Mouse (Mus musculus) CH12.LX (cell line): ENCODE data around the gene E430018J23Rik. TPM values are rescaled to one million over a fixed set of nuclear protein-coding genes. Genes with fewer than 3 reads are reported as not detected.

Source experiments
- DNase-seq: peaks from one replicate; pipeline ENCODE4 v3.0.0-alpha.2; 2013; ENCODE audit errors: extremely low read depth
- H3K27ac ChIP-seq: 2 replicates; pipeline ENCODE4 v1.5.1; 2012; ENCODE audit warnings: low read depth, mild to moderate bottlenecking, control low read depth, moderate library complexity; ENCODE audit not compliant: insufficient read depth
- H3K27me3 ChIP-seq: replicated peaks from 2 replicates; pipeline ENCODE3; 2012; ENCODE audit warnings: inconsistent platforms
- H3K36me3 ChIP-seq, 2 experiments: replicated peaks in 1 of 2; 2 replicates each; pipeline versions ENCODE3 to v1.6.1; 2012; ENCODE audit warnings: inconsistent platforms in 1 of 2, low read length in 1 of 2, mild to moderate bottlenecking in 1 of 2, mixed read lengths in 1 of 2, moderate library complexity in 1 of 2; ENCODE audit not compliant: control insufficient read depth in 1 of 2, insufficient read depth in 1 of 2
- H3K4me1 ChIP-seq, 2 experiments: 2 replicates each; pipeline ENCODE4 v1.6.1; 2012; ENCODE audit warnings: inconsistent platforms in 1 of 2, moderate library complexity in 1 of 2; ENCODE audit not compliant: insufficient read depth in 2 of 2, control insufficient read depth in 1 of 2
- H3K4me2 ChIP-seq: 2 replicates; pipeline ENCODE4 v1.6.1; 2012; ENCODE audit warnings: low read depth, mild to moderate bottlenecking, control low read depth; ENCODE audit not compliant: poor library complexity, insufficient read depth, severe bottlenecking
- H3K4me3 ChIP-seq, 3 experiments: fragments of 150-350 bp in 1 of 3; sonication (generic) in 1 of 3; replicated peaks in 1 of 3; 2 replicates each; pipeline versions ENCODE3 to v1.5.1; 2011 to 2012; ENCODE audit warnings: low read depth in 2 of 3, low read length in 2 of 3, mild to moderate bottlenecking in 2 of 3, moderate library complexity in 2 of 3, control low read depth in 1 of 3, improper control_type of control experiment in 1 of 3, inconsistent platforms in 1 of 3, mixed read lengths in 1 of 3; ENCODE audit not compliant: poor library complexity in 1 of 3
- H3K79me2 ChIP-seq: replicated peaks from 2 replicates; pipeline ENCODE4 v1.6.1; 2012; ENCODE audit warnings: mild to moderate bottlenecking, moderate library complexity; ENCODE audit not compliant: control insufficient read depth, poor library complexity, insufficient read depth, severe bottlenecking; ENCODE audit errors: extremely low read depth
- H3K9ac ChIP-seq: 2 replicates; pipeline ENCODE4 v1.6.1; 2012; ENCODE audit warnings: low read depth, mild to moderate bottlenecking, control low read depth, moderate library complexity; ENCODE audit not compliant: insufficient read depth
- H3K9me3 ChIP-seq: replicated peaks from 2 replicates; pipeline ENCODE3; 2012; ENCODE audit warnings: low read length, inconsistent platforms, mixed read lengths
- CHD1 ChIP-seq: IDR thresholded peaks from 2 replicates; pipeline ENCODE4 v1.6.1; 2012; ENCODE audit warnings: low read depth, low read length, improper control_type of control experiment, inconsistent platforms
- E2F4 ChIP-seq: IDR thresholded peaks from 2 replicates; pipeline ENCODE4 v1.6.1; 2011; ENCODE audit warnings: low read depth, low read length, improper control_type of control experiment; ENCODE audit not compliant: insufficient replicate concordance
- ELF1 ChIP-seq: IDR thresholded peaks from 2 replicates; pipeline ENCODE4 v1.6.1; 2014; ENCODE audit warnings: low read depth, mild to moderate bottlenecking, inconsistent platforms, low read length, improper control_type of control experiment
- EP300 ChIP-seq: IDR thresholded peaks from 2 replicates; pipeline ENCODE4 v1.6.1; 2011; ENCODE audit warnings: low read length, improper control_type of control experiment
- ETS1 ChIP-seq: conservative IDR thresholded peaks from 2 replicates; pipeline ENCODE4 v1.6.1; 2012; ENCODE audit warnings: low read depth, mild to moderate bottlenecking, inconsistent platforms, low read length, improper control_type of control experiment, moderate library complexity
- HCFC1 ChIP-seq: IDR thresholded peaks from 2 replicates; pipeline ENCODE4 v1.6.1; 2012; ENCODE audit warnings: low read depth, mild to moderate bottlenecking, inconsistent platforms, low read length, improper control_type of control experiment
- IRF4 ChIP-seq: IDR thresholded peaks from 2 replicates; pipeline ENCODE4 v1.6.1; 2014; ENCODE audit warnings: low read depth, mild to moderate bottlenecking, inconsistent platforms, low read length, improper control_type of control experiment
- MAX ChIP-seq: IDR thresholded peaks from 2 replicates; pipeline ENCODE4 v1.6.1; 2011; ENCODE audit warnings: low read length, improper control_type of control experiment
- MAZ ChIP-seq: IDR thresholded peaks from 2 replicates; pipeline ENCODE4 v1.6.1; 2012; ENCODE audit warnings: low read depth, mild to moderate bottlenecking, inconsistent platforms, low read length, improper control_type of control experiment, moderate library complexity
- NELFE ChIP-seq: IDR thresholded peaks from 2 replicates; pipeline ENCODE4 v1.6.1; 2011; ENCODE audit warnings: low read depth, low read length, improper control_type of control experiment
- NRF1 ChIP-seq: IDR thresholded peaks from 2 replicates; pipeline ENCODE4 v1.6.1; 2014; ENCODE audit warnings: low read depth, mild to moderate bottlenecking, inconsistent platforms, low read length, improper control_type of control experiment, moderate library complexity
- POLR2A ChIP-seq: IDR thresholded peaks from 2 replicates; pipeline ENCODE4 v1.6.1; 2011; ENCODE audit warnings: low read depth, mild to moderate bottlenecking, improper control_type of control experiment, low read length
- RAD21 ChIP-seq: IDR thresholded peaks from 2 replicates; pipeline ENCODE4 v1.6.1; 2011; ENCODE audit warnings: low read depth, mild to moderate bottlenecking, low read length, improper control_type of control experiment, moderate library complexity
- SIN3A ChIP-seq: IDR thresholded peaks from 2 replicates; pipeline ENCODE4 v1.6.1; 2012; ENCODE audit warnings: low read length, improper control_type of control experiment, inconsistent platforms
- SMC3 ChIP-seq: IDR thresholded peaks from 2 replicates; pipeline ENCODE4 v1.6.1; 2011; ENCODE audit warnings: low read depth, low read length, improper control_type of control experiment
- ZC3H11A ChIP-seq: IDR thresholded peaks from 2 replicates; pipeline ENCODE4 v1.6.1; 2012; ENCODE audit warnings: low read depth, mild to moderate bottlenecking, inconsistent platforms, low read length, improper control_type of control experiment
- dilution Hi-C: fragments of 300-500 bp; cut with MboI; formaldehyde crosslinking; loops from 2 replicates; pipeline ENCODE4 v1.14.3; 2020; ENCODE audit warnings: low sequenced_read_pairs; ENCODE audit not compliant: extremely low pct_unique_long_range_greater_than_20kb, extremely low pct_ligation_motif_present
- in situ Hi-C: fragments of 300-500 bp; cut with MboI; formaldehyde crosslinking; loops from 3 replicates; pipeline ENCODE4 v1.14.3; 2019; ENCODE audit warnings: low sequenced_read_pairs, low pct_ligation_motif_present, low pct_unique_long_range_greater_than_20kb, mixed read lengths
- polyA plus RNA-seq: library from polyadenylated mRNA; unstranded; fragments of >175 nt; gene quantifications from 2 replicates; pipeline ENCODE4 v1.2.1, GENCODE M21; 2012; ENCODE audit warnings: low read depth; ENCODE audit not compliant: insufficient read length
- total RNA-seq, 2 experiments: library from RNA; depleted of rRNA; stranded (reverse); fragments of 300-350 nt in 1 of 2; fragments of >200 nt in 1 of 2; gene quantifications; 2 replicates each; pipeline ENCODE4 v1.2.3; 2012 to 2014

Gene E430018J23Rik
- total and polyA plus RNA-seq, 3 experiments = 3.8 to 9.2 (median 8.9) TPM

- no peak overlapping the region for H3K9ac ChIP-seq
- no peak overlapping the region for H3K4me2 ChIP-seq
- H3K27ac ChIP-seq = no peak overlapping the region
- peaks cover 0 to 6% of the 10 kb centered on the region in 2 experiments; a peak in 2 of 4 replicates for H3K4me1 ChIP-seq
- H3K36me3 ChIP-seq = peaks cover 10 to 25% of the 10 kb centered on the region in 2 experiments
- H3K4me3 ChIP-seq = no peak overlapping the region
- H3K9me3 ChIP-seq = no peaks in the 10 kb centered on the region
- TF ChIP-seq NELFE (no peak), POLR2A (no peak), SMC3 (no peak), IRF4 (no peak), ZC3H11A (no peak), RAD21 (no peak), MAZ (no peak), ETS1 (no peak), CHD1 (no peak), MAX (no peak), NRF1 (no peak), E2F4 (no peak), HCFC1 (no peak), SIN3A (no peak), EP300 (no peak), ELF1 (no peak)
- in situ Hi-C loops (no loop called here), dilution Hi-C loops (no loop called here)
- no peaks in the 10 kb centered on the region for H3K27me3 ChIP-seq
- no peak for DNase-seq
- H3K79me2 ChIP-seq = no peaks in the 10 kb centered on the region
Measured at GRCm38 (mm10) chr7:127341356-127341755, 52.1 kb downstream of the E430018J23Rik start.

Other genes starting within 250 kb of the E430018J23Rik start
Only the 20 nearest of the 24 such genes appear.
- gene Tbc1d10b, start 185.2 kb downstream of the E430018J23Rik start, total RNA-seq (2012; rRNA removed) = 25.9 and 28.0 TPM in 2 replicates
- 17.9 and 18.2 TPM in 2 replicates for gene Tbc1d10b, start 185.2 kb downstream of the E430018J23Rik start, total RNA-seq (2014; rRNA removed)
- 25.6 and 26.6 TPM in 2 replicates for gene Tbc1d10b, start 185.2 kb downstream of the E430018J23Rik start, polyA plus RNA-seq
- gene Mylpf, start 184.7 kb downstream of the E430018J23Rik start, total RNA-seq (2012; rRNA removed) = 3.0 and 4.2 TPM in 2 replicates
- gene Mylpf, start 184.7 kb downstream of the E430018J23Rik start, total RNA-seq (2014; rRNA removed) = 0.49 and 3.2 TPM in 2 replicates
- gene Mylpf, start 184.7 kb downstream of the E430018J23Rik start, polyA plus RNA-seq = 4.1 and 5.2 TPM in 2 replicates
- 17.4 and 18.8 TPM in 2 replicates for gene Zfp553, start 160.6 kb downstream of the E430018J23Rik start, total RNA-seq (2012; rRNA removed)
- gene Zfp553, start 160.6 kb downstream of the E430018J23Rik start, total RNA-seq (2014; rRNA removed) = 8.6 and 9.8 TPM in 2 replicates
- 15.0 and 15.2 TPM in 2 replicates for gene Zfp553, start 160.6 kb downstream of the E430018J23Rik start, polyA plus RNA-seq
- 73.8 and 92.3 TPM in 2 replicates for gene Sept1, start 160.5 kb downstream of the E430018J23Rik start, total RNA-seq (2012; rRNA removed)
- 42.1 and 42.7 TPM in 2 replicates for gene Sept1, start 160.5 kb downstream of the E430018J23Rik start, total RNA-seq (2014; rRNA removed)
- gene Sept1, start 160.5 kb downstream of the E430018J23Rik start, polyA plus RNA-seq = 147 and 171 TPM in 2 replicates
- 26.5 and 29.8 TPM in 2 replicates for gene Zfp771, start 149.4 kb downstream of the E430018J23Rik start, total RNA-seq (2012; rRNA removed)
- gene Zfp771, start 149.4 kb downstream of the E430018J23Rik start, total RNA-seq (2014; rRNA removed) = 23.9 and 27.0 TPM in 2 replicates
- gene Zfp771, start 149.4 kb downstream of the E430018J23Rik start, polyA plus RNA-seq = 34.7 and 35.5 TPM in 2 replicates
- gene Dctpp1, start 132.9 kb downstream of the E430018J23Rik start, total RNA-seq (2012; rRNA removed) = 296 and 352 TPM in 2 replicates
- 197 and 221 TPM in 2 replicates for gene Dctpp1, start 132.9 kb downstream of the E430018J23Rik start, total RNA-seq (2014; rRNA removed)
- gene Dctpp1, start 132.9 kb downstream of the E430018J23Rik start, polyA plus RNA-seq = 197 and 210 TPM in 2 replicates
- 209 and 215 TPM in 2 replicates for gene Sephs2, start 119.6 kb downstream of the E430018J23Rik start, total RNA-seq (2012; rRNA removed)
- 203 and 223 TPM in 2 replicates for gene Sephs2, start 119.6 kb downstream of the E430018J23Rik start, total RNA-seq (2014; rRNA removed)
- gene Sephs2, start 119.6 kb downstream of the E430018J23Rik start, polyA plus RNA-seq = 158 and 159 TPM in 2 replicates
- 49.1 and 69.0 TPM in 2 replicates for gene Itgal, start 97.4 kb downstream of the E430018J23Rik start, total RNA-seq (2012; rRNA removed)
- 36.7 and 43.9 TPM in 2 replicates for gene Itgal, start 97.4 kb downstream of the E430018J23Rik start, total RNA-seq (2014; rRNA removed)
- 164 and 177 TPM in 2 replicates for gene Itgal, start 97.4 kb downstream of the E430018J23Rik start, polyA plus RNA-seq
- gene Zfp768, start 48.0 kb downstream of the E430018J23Rik start, total RNA-seq (2012; rRNA removed) = 8.5 and 9.9 TPM in 2 replicates
- gene Zfp768, start 48.0 kb downstream of the E430018J23Rik start, total RNA-seq (2014; rRNA removed) = 4.3 and 5.0 TPM in 2 replicates
- gene Zfp768, start 48.0 kb downstream of the E430018J23Rik start, polyA plus RNA-seq = 6.4 and 6.6 TPM in 2 replicates
- gene Zfp747, start 17.6 kb downstream of the E430018J23Rik start, total RNA-seq (2012; rRNA removed) = 8.2 and 9.7 TPM in 2 replicates
- 6.3 and 7.2 TPM in 2 replicates for gene Zfp747, start 17.6 kb downstream of the E430018J23Rik start, total RNA-seq (2014; rRNA removed)
- 7.7 and 8.2 TPM in 2 replicates for gene Zfp747, start 17.6 kb downstream of the E430018J23Rik start, polyA plus RNA-seq
- 4.2 and 5.0 TPM in 2 replicates for gene 9130019O22Rik, start 6.5 kb downstream of the E430018J23Rik start, total RNA-seq (2012; rRNA removed)
- gene 9130019O22Rik, start 6.5 kb downstream of the E430018J23Rik start, total RNA-seq (2014; rRNA removed) = 3.1 and 4.0 TPM in 2 replicates
- gene 9130019O22Rik, start 6.5 kb downstream of the E430018J23Rik start, polyA plus RNA-seq = 2.7 and 3.3 TPM in 2 replicates
- gene Zfp764, start 13.2 kb upstream of the E430018J23Rik start, total RNA-seq (2012; rRNA removed) = 7.5 and 8.1 TPM in 2 replicates
- 8.4 TPM in 2 replicates for gene Zfp764, start 13.2 kb upstream of the E430018J23Rik start, total RNA-seq (2014; rRNA removed)
- 7.9 and 8.1 TPM in 2 replicates for gene Zfp764, start 13.2 kb upstream of the E430018J23Rik start, polyA plus RNA-seq
- gene Zfp688, start 28.4 kb upstream of the E430018J23Rik start, total RNA-seq (2012; rRNA removed) = 15.8 and 18.7 TPM in 2 replicates
- 12.3 and 12.4 TPM in 2 replicates for gene Zfp688, start 28.4 kb upstream of the E430018J23Rik start, total RNA-seq (2014; rRNA removed)
- gene Zfp688, start 28.4 kb upstream of the E430018J23Rik start, polyA plus RNA-seq = 16.1 and 21.3 TPM in 2 replicates
- 3.4 and 3.6 TPM in 2 replicates for gene Zfp689, start 55.5 kb upstream of the E430018J23Rik start, total RNA-seq (2012; rRNA removed)
- gene Zfp689, start 55.5 kb upstream of the E430018J23Rik start, total RNA-seq (2014; rRNA removed) = 1.8 and 2.3 TPM in 2 replicates
- 3.2 and 4.6 TPM in 2 replicates for gene Zfp689, start 55.5 kb upstream of the E430018J23Rik start, polyA plus RNA-seq
- gene Prr14, start 66.0 kb upstream of the E430018J23Rik start, total RNA-seq (2012; rRNA removed) = 10.4 and 11.3 TPM in 2 replicates
- gene Prr14, start 66.0 kb upstream of the E430018J23Rik start, total RNA-seq (2014; rRNA removed) = 6.7 and 7.6 TPM in 2 replicates
- 26.2 and 31.3 TPM in 2 replicates for gene Prr14, start 66.0 kb upstream of the E430018J23Rik start, polyA plus RNA-seq
- gene Fbrs, start 85.6 kb upstream of the E430018J23Rik start, total RNA-seq (2012; rRNA removed) = 14.4 and 15.4 TPM in 2 replicates
- gene Fbrs, start 85.6 kb upstream of the E430018J23Rik start, total RNA-seq (2014; rRNA removed) = 5.6 and 6.7 TPM in 2 replicates
- gene Fbrs, start 85.6 kb upstream of the E430018J23Rik start, polyA plus RNA-seq = 63.9 and 66.7 TPM in 2 replicates
- 18.5 and 19.9 TPM in 2 replicates for gene Srcap, start 118.4 kb upstream of the E430018J23Rik start, total RNA-seq (2012; rRNA removed)
- gene Srcap, start 118.4 kb upstream of the E430018J23Rik start, total RNA-seq (2014; rRNA removed) = 3.4 and 4.1 TPM in 2 replicates
- 22.2 and 28.1 TPM in 2 replicates for gene Srcap, start 118.4 kb upstream of the E430018J23Rik start, polyA plus RNA-seq
- 12.0 and 12.7 TPM in 2 replicates for gene Gm42715, start 126.0 kb upstream of the E430018J23Rik start, total RNA-seq (2012; rRNA removed)
- 2.0 and 5.8 TPM in 2 replicates for gene Gm42715, start 126.0 kb upstream of the E430018J23Rik start, total RNA-seq (2014; rRNA removed)
- 13.6 and 14.1 TPM in 2 replicates for gene Gm42715, start 126.0 kb upstream of the E430018J23Rik start, polyA plus RNA-seq
- 0.93 TPM in 1 of 2 replicates, not detected in the other for gene Tmem265, start 167.8 kb upstream of the E430018J23Rik start, total RNA-seq (2012; rRNA removed)
- 2.3 and 3.0 TPM in 2 replicates for gene Tmem265, start 167.8 kb upstream of the E430018J23Rik start, total RNA-seq (2014; rRNA removed)
- gene Tmem265, start 167.8 kb upstream of the E430018J23Rik start, polyA plus RNA-seq = not detected in 2 replicates
- gene Phkg2, start 179.7 kb upstream of the E430018J23Rik start, total RNA-seq (2012; rRNA removed) = 23.3 and 25.5 TPM in 2 replicates
- gene Phkg2, start 179.7 kb upstream of the E430018J23Rik start, total RNA-seq (2014; rRNA removed) = 33.1 and 34.7 TPM in 2 replicates
- 65.0 and 67.2 TPM in 2 replicates for gene Phkg2, start 179.7 kb upstream of the E430018J23Rik start, polyA plus RNA-seq